In genomic region chr7:113582111-113582510, GRCm38 (mm10) we compare ENCODE assay signal across 12 mouse cellular contexts.
"Had no signal": no experiment of that assay in that cellular context is flagged by ENCODE, and none has a peak within 500 bp of the region (broad histone marks: within the 10 kb centered on the region; RNA-seq: fewer than 3 reads in every experiment).

No protein-coding gene starts in this region.

- DNase-seq: gastrocnemius, adult 2 months; gastrocnemius, postnatal 10 days; gastrocnemius, postnatal 25 days; heart, adult 2 months; heart, postnatal 14 days; heart, postnatal 4 days; kidney, adult 18-20 months; kidney, adult 8-10 months; kidney, postnatal 10 days; kidney, postnatal 25 days; kidney, postnatal 4 days; left cerebral cortex, postnatal 4 days had no signal
